Mouse (Mus musculus) midbrain, embryonic 12.5 days (tissue): ENCODE results near the gene Vmn2r86. TPM values are rescaled to one million over a fixed set of nuclear protein-coding genes. Genes with fewer than 3 reads are reported as not detected.
"Not testable (repeated sequence)": the region's sequence is repeated elsewhere in the genome, so short reads cannot be mapped to it uniquely, and the experiment has no call there.

Experiments
- ATAC-seq: fragments of 200-750 bp; cut with Nextera tagmentation; 2 replicates; pipeline ENCODE4 v1.8.0; 2017; ENCODE audit warnings: low read depth, moderate TSS enrichment, moderate library complexity; ENCODE audit not compliant: low FRiP score
- H3K27ac ChIP-seq: fragments of 300-500 bp; sonication (generic); replicated peaks from 2 replicates; pipeline ENCODE4 v1.5.1; 2016; ENCODE audit warnings: mild to moderate bottlenecking
- H3K27me3 ChIP-seq: fragments of 300-500 bp; sonication (generic); 2 replicates; pipeline ENCODE4 v1.6.1; 2016; ENCODE audit warnings: mild to moderate bottlenecking
- H3K36me3 ChIP-seq: fragments of 300-500 bp; sonication (generic); 2 replicates; pipeline ENCODE4 v1.6.1; 2016
- H3K4me1 ChIP-seq: fragments of 300-500 bp; sonication (generic); 2 replicates; pipeline ENCODE4 v1.6.1; 2016
- H3K4me2 ChIP-seq: fragments of 300-500 bp; sonication (generic); replicated peaks from 2 replicates; pipeline ENCODE4 v1.6.1; 2016; ENCODE audit warnings: mild to moderate bottlenecking, moderate library complexity
- H3K4me3 ChIP-seq: fragments of 300-500 bp; sonication (generic); 2 replicates; pipeline ENCODE4 v1.5.1; 2016; ENCODE audit warnings: mild to moderate bottlenecking
- H3K9ac ChIP-seq: fragments of 300-500 bp; sonication (generic); replicated peaks from 2 replicates; pipeline ENCODE4 v1.6.1; 2016; ENCODE audit warnings: mild to moderate bottlenecking, moderate library complexity
- H3K9me3 ChIP-seq: fragments of 300-500 bp; sonication (generic); 2 replicates; pipeline ENCODE4 v1.6.1; 2016; ENCODE audit warnings: mild to moderate bottlenecking
- WGBS: fragments of 180-500 bp; shearing (Covaris S2); methylation state at CpG from one replicate; pipeline ENCODE4 v1.1.7; 2016; 5-methylcytosine and 5-hydroxymethylcytosine counted together
- polyA plus RNA-seq: library from polyadenylated mRNA; unstranded; fragments of >200 nt; fragmentation: Nextera tagmentation; extraction: Ambion mirVana; gene quantifications from 2 replicates; pipeline ENCODE4 v1.2.1, GENCODE M21; 2016

Gene Vmn2r86
- polyA plus RNA-seq, result not detected in 2 replicates

DNA sequence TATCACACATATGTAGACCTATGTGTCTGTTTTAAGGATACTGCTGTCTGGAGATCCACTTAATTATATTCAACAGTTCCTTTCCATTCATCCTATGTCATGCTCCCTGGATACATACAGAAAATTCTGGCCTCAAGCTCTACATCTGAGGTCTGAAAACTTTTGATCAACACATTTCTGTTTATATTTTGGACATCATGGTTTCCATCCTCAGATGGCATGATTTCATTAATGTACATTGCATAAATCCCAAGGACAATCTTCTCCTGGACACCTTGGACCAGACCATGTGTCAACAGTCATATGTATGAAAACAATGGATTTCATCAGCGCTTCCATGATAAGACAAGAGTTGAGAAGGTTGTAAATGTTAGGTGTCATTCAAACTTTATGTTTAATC lies at the start of gene Vmn2r86:
Vmn2r86 (minus strand) TSS at position 101 of the 400 bp plus-strand sequence.
- H3K9ac ChIP-seq, H3K4me1 ChIP-seq, H3K4me3 ChIP-seq, H3K36me3 ChIP-seq, H3K4me2 ChIP-seq, ATAC-seq, H3K9me3 ChIP-seq, H3K27ac ChIP-seq, H3K27me3 ChIP-seq: not testable (repeated sequence)
- WGBS, result 86% methylated on average over 1 of the region's 1 CpGs

DNA sequence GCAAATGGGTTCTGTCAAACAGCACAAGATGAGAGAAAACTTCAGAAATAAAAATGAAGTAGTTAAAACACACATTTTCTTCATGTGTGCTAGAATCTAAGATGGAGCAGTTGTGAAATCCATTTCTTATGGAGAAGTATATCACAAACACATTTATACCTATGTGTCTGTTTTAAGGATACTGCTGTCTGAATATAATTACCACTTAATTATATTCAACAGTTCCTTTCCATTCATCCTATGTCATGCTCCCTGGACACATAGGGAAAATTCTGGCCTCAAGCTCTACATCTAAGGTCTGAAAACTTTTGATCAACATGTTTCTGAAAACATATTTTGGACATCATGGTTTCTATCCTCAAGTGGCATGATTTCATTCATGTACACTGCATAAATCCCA lies 41.4 kb upstream of the Vmn2r86 start, which contains the start of gene Vmn2r87:
Vmn2r87 (minus strand) TSS at position 101 of the 400 bp plus-strand sequence.
- no peaks in the 10 kb centered on the region for H3K9me3 ChIP-seq
- no peaks in the 10 kb centered on the region for H3K27me3 ChIP-seq
- no peak within 1 kb of the TSS for H3K27ac ChIP-seq
- no peak within 1 kb of the TSS for H3K4me3 ChIP-seq
- no peak within 1 kb of the TSS for H3K4me2 ChIP-seq
- no peaks in the 10 kb centered on the region for H3K4me1 ChIP-seq
- no peaks in the 10 kb centered on the region for H3K36me3 ChIP-seq
- H3K9ac ChIP-seq, result no peak within 1 kb of the TSS
- no peak for ATAC-seq

DNA sequence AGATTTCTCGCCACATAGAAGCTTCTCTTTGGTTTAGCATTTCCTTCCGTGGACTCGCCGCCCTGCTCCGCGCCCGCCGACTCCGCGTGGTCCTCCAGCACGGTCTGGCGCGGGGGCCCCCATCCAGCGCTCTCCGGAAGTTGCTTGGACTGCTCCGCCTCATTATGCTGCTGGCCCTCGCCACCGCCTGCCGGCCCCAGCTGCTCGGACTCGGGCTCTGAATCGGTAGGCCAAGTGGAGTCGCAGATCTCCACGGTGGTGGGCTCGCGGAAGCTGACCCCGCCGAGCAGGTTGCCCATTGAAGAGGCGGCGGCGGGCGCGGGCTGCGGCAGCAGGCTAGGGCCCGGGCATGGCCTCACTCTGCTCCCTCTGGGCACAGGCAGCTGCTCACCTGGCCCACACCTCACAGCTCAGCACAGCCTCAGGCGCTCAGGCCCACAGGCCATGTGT lies 14.5 kb upstream of the Vmn2r86 start:
- peak overlapping the region; percentile 70 for H3K4me2 ChIP-seq
- H3K4me1 ChIP-seq, result no peaks in the 10 kb centered on the region
- no peak overlapping the region for H3K27ac ChIP-seq
- peak overlapping the region; percentile 50 for H3K4me3 ChIP-seq
- ATAC-seq, result peak; percentile 99
- H3K9ac ChIP-seq, result peak overlapping the region; percentile 53
- H3K36me3 ChIP-seq, result no peaks in the 10 kb centered on the region
- WGBS, result 5% methylated on average over 36 of the region's 36 CpGs
- H3K9me3 ChIP-seq, result no peaks in the 10 kb centered on the region
- no peaks in the 10 kb centered on the region for H3K27me3 ChIP-seq

DNA sequence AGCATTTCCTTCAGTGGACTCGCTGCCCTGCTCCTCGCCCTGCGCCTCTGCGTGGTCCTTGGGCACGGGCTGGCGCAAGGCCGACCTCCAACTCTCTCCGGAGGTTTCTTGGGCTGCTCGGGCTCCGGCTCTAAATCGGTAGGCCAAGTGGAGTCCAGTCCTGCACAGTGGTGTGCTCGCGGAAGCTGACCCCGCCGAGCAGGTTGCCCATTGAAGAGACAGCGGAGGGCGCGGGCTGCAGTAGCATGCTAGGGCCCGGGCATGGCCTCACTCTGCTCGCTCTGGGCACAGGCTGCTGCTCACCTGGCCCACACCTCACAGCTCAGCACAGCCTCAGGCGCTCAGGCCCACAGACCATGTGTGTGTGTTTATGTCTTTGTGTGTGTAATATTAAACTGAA lies 11.1 kb downstream of the Vmn2r86 start:
- Histone ChIP-seq H3K9ac (no peak overlapping the region), H3K27ac (no peak overlapping the region), H3K4me1 (no peaks in the 10 kb centered on the region), H3K27me3 (no peaks in the 10 kb centered on the region), H3K4me3 (no peak overlapping the region), H3K4me2 (no peak overlapping the region), H3K9me3 (no peaks in the 10 kb centered on the region), H3K36me3 (no peaks in the 10 kb centered on the region)
- WGBS, result 92% methylated on average over 21 of the region's 21 CpGs
- 0 out of 2 replicates have a peak, but pooled peaks have one; percentile 9 for ATAC-seq

DNA sequence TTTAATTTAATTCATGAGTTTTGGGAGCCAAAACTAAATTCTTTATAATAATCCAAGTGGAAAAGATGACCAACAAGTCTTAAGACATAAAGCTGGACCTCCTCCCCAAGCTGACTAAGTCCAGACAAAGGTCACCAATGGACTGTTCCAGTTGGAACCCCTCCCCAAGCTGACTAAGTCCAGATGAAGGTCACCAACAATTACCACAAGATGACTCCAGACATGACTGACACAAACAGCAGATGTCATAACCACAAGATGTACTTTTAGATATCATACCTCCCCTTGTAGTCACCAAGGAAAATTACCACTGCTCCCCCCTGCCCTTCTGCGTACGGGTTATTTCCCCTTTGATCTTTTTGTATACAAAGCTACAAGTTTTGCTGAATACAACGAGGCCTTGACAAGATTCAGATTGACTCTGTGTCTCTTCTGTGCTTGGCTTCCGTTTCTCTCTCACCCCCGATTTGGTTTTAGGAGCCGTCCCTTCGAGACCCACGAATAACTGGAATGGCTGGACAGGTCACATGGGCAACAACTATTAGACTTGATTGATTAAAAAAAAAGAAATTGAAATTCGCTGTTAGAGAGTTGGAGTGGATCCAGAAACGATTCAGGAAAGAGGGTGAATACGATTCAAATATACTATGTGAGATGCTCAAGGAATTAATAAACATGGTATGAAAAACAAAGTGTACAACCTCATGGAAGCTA lies 21.5 kb downstream of the Vmn2r86 start:
- not testable (repeated sequence) for H3K4me1 ChIP-seq, H3K4me2 ChIP-seq, H3K9me3 ChIP-seq, H3K36me3 ChIP-seq, H3K27ac ChIP-seq, ATAC-seq, H3K4me3 ChIP-seq, H3K9ac ChIP-seq, H3K27me3 ChIP-seq
- WGBS, result 88% methylated on average over 11 of the region's 11 CpGs

DNA sequence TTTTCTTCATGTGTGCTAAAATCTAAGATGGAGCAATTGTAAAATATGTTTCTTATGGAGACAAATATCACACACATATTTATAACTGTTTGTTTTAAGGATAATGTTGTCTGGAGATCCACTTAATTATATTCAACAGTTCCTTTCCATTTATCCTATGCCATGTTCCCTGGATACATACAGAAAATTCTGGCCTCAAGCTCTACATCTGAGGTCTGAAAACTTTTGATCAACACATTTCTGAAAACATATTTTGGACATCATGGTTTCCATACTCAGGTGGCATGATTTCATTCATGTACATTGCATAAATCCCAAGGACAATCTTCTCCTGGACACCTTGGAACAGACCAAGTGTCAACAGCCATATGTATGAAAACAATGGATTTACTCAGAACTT lies 26.2 kb downstream of the Vmn2r86 start, which contains the start of gene Vmn2r85:
Vmn2r85 (minus strand) TSS at position 101 of the 400 bp plus-strand sequence.
- not testable (repeated sequence) for H3K36me3 ChIP-seq, H3K27me3 ChIP-seq, H3K27ac ChIP-seq, H3K9ac ChIP-seq, ATAC-seq, H3K4me1 ChIP-seq, H3K9me3 ChIP-seq, H3K4me2 ChIP-seq, H3K4me3 ChIP-seq

DNA sequence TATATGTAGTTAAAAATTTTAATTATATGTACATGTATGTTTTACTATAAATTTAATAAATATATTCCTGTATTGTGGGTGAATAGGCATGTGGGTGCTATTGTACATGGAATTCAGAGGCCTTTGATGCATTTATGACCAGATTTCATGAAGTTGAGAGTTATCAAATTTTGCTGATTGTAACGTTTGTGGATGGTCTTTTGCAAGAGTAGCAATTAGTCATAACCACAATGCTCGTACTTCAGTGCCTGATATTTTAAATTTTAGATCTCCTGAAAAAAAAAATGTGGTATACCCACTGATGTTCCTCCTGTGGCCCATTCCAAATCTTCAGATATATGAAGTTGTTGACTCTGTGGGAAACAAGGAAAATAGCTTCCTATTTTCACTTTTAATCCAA lies 33.5 kb downstream of the Vmn2r86 start:
- ATAC-seq, H3K9ac ChIP-seq, H3K9me3 ChIP-seq, H3K27ac ChIP-seq, H3K4me1 ChIP-seq, H3K36me3 ChIP-seq, H3K4me2 ChIP-seq, H3K27me3 ChIP-seq, H3K4me3 ChIP-seq: not testable (repeated sequence)
- WGBS, result 79% methylated on average over 2 of the region's 2 CpGs

DNA sequence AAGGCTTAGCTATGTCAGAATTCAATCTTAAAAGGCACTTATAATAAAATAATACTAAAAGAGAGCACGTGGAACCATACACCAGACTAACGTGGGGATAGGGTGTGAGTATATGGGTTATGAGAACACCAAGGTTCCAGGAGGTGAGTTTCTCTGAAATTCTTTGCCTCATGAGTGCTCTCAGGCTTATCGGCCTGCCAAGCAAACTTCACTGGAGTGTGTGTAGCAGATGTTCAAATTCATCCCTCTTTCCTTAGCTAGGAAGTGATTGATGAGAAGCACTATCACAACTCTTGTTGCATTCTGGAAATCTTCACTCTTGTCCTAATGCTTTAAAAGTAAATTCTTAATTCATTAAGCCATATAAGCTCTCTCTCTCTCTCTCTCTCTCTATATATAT lies 35.4 kb downstream of the Vmn2r86 start:
- Histone ChIP-seq H3K4me1 (no peaks in the 10 kb centered on the region), H3K4me3 (no peak overlapping the region), H3K4me2 (no peak overlapping the region), H3K9ac (no peak overlapping the region), H3K27ac (no peak overlapping the region), H3K36me3 (no peaks in the 10 kb centered on the region), H3K9me3 (no peaks in the 10 kb centered on the region), H3K27me3 (no peaks in the 10 kb centered on the region)
- 77% methylated on average over 3 of the region's 3 CpGs for WGBS
- no peak for ATAC-seq

DNA sequence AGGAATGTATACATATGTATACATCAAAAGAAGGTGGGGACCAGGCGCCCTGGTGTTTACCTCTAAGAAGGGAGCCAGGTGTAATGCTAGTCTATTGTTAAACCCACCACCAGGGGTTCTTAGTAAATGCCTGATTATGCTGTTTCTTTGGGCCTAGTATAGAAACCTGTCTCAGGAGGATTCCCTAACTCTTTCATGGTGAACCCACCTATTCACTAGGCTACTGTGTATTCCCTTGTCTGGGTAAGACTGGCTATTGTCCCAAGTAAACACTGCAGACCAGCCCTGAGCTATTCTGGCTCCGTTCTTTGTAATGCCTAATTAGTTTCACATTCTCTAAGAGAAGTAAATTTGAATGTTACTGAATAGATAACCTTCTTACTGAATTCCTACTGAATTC lies 35.9 kb downstream of the Vmn2r86 start:
- ATAC-seq, H3K36me3 ChIP-seq, H3K9me3 ChIP-seq, H3K4me3 ChIP-seq, H3K4me2 ChIP-seq, H3K9ac ChIP-seq, H3K4me1 ChIP-seq, H3K27me3 ChIP-seq, H3K27ac ChIP-seq: not testable (repeated sequence)
- 53% methylated on average over 2 of the region's 2 CpGs for WGBS

DNA sequence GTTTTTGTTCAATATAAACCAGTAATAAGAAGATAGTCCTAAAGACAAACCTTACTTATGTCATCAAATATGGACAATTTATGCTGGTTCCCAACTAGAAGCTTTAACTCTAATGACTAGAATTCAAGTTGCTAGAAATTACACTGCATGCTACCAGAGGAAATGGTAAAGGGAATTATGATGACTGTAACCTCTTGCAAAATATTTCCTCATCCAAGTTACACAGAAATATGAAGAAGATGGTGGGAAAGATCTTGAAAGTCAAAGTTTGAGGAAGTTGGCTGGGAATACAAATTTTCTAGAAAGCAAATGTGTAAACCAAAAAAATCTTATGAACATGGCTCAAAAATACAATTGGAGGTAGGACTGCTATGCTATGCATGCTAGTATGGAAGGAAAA lies 39.5 kb downstream of the Vmn2r86 start:
- H3K9ac ChIP-seq, H3K36me3 ChIP-seq, ATAC-seq, H3K9me3 ChIP-seq, H3K4me3 ChIP-seq, H3K27me3 ChIP-seq, H3K4me1 ChIP-seq, H3K4me2 ChIP-seq, H3K27ac ChIP-seq: not testable (repeated sequence)

DNA sequence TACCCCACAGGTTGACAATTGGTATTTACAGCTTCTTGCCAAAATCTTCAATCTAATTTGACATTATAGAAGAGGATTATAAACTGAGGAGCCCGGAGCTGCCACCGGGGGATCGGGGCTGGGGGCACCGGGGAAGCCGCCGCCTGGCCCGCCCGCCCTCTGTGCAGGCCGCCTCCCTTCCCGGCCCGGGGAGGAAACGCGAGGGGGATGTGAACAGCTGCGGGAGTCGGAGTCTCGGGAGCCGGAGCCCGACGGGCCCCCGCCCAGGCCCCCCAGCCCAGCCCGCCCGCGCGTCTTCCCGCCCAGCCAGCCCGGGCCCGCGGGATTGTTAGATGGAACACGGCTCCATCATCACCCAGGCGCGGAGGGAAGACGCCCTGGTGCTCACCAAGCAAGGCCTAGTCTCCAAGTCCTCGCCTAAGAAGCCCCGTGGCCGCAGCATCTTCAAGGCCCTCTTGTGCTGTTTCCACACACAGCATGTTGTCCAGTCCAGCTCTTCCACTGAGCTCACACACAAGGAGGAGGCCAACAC lies 43.6 kb downstream of the Vmn2r86 start:
- not testable (repeated sequence) for H3K9me3 ChIP-seq

DNA sequence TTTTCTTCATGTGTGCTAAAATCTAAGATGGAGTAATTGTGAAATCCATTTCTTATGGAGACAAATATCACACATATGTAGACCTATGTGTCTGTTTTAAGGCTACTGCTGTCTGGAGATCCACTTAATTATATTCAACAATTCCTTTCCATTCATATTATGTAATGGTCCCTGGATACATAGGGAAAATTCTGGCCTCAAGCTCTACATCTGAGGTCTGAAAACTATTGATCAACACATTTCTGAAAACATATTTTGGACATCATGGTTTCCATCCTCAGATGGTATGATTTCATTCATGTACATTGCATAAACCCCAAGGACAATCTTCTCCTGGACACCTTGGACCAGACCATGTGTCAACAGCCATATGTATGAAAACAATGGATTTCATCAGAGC lies 61.6 kb downstream of the Vmn2r86 start, which contains the start of gene Vmn2r84:
Vmn2r84 (minus strand) TSS at position 101 of the 400 bp plus-strand sequence.
- no peak within 1 kb of the TSS for H3K27ac ChIP-seq
- ATAC-seq, result no peak
- H3K9me3 ChIP-seq, result no peaks in the 10 kb centered on the region
- H3K27me3 ChIP-seq, result no peaks in the 10 kb centered on the region
- H3K9ac ChIP-seq, result no peak within 1 kb of the TSS
- no peaks in the 10 kb centered on the region for H3K4me1 ChIP-seq
- no peak within 1 kb of the TSS for H3K4me2 ChIP-seq
- no peak within 1 kb of the TSS for H3K4me3 ChIP-seq
- H3K36me3 ChIP-seq, result no peaks in the 10 kb centered on the region

More for the DNA sequence above, 43.6 kb downstream of the Vmn2r86 start:
- ATAC-seq, result peak; percentile 80
- not testable (repeated sequence) for H3K27ac ChIP-seq, H3K4me1 ChIP-seq, H3K4me3 ChIP-seq, H3K4me2 ChIP-seq, H3K27me3 ChIP-seq, H3K9ac ChIP-seq, H3K36me3 ChIP-seq
- WGBS, result 83% methylated on average over 23 of the region's 35 CpGs
